Mouse (Mus musculus) layer of hippocampus, postnatal 25 days (tissue): ENCODE measurements around the gene Inka2. TPM values are rescaled to one million over a fixed set of nuclear protein-coding genes. Genes with fewer than 3 reads are reported as not detected.

ENCODE experiments used
- DNase-seq, 2 experiments: peaks; one replicate each; pipeline ENCODE4 v3.0.0; 2022; ENCODE audit warnings: mixed read lengths in 2 of 2, low spot score in 1 of 2; ENCODE audit errors: extremely low spot score in 1 of 2
- total RNA-seq, 2 experiments: library from RNA; stranded (reverse); gene quantifications; 2 replicates each; pipeline ENCODE4 v1.2.3; 2021

Gene Inka2
- total RNA-seq, 2 experiments from 2014 or later, result 61.9 to 72.7 TPM

DNA sequence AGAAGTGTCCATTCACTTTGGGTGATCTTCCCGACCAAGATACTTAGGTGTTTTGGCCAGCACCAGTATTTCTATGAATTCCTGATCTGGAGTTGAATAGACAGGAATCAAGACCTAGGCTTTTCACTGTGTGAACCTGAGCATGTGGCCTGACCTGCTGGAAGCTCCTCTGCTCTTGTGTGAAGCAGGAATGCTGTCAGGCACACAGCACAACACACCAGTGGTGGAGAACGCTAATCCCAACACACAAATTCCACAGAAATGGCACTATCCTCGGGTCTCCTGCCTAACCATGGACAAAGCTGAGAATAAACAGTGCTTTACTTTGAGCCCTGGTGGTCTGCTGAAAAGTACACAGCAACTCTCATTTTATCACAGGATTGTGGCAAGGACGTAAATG, 16.1 kb downstream of the Inka2 start:
- no peak for DNase-seq

DNA sequence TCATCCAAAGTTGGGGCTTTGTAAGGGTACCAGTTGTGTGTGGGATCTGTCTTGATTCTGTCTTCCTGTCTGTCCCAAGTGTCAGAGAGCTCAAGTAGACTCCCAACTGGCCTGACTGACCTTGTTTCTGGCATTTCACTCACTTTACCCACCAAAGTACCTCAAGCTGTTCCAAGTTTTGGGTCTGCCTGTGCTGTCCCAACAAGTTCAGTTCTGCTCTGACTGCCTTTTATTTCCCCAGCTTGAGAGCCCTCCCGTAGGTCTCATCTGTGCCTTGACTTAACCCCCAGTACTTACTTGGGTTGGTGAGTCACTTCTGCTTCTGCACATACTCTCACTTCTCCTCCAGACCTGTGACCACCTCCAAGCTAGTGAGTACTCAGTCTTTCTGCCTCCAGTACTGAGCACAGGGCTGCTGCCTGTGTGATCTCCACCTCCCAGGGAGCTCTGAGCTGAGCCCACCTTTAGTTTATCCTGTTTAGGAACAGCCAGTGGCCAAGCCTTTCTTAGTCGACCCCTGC, 17.3 kb downstream of the Inka2 start:
- DNase-seq, result no peak

DNA sequence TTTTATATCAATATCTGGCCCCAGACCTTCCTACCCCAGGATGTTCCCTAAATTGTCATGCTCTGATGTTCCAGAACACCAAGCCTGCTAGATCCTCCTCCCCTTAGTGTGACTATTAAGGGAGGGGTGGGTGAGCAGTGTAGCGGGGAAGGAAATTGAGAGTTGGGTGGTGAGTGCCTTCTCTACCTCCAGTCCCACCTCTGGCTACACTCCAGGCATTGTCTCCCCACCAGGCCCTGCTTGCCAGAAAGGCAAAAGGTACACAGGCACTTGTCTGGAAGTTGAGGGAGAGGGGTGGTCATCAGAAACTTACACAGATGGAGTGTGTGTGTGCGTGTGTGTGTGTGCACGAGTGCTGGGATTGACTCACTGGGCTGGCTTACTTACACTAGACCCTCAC, 18.1 kb downstream of the Inka2 start:
- DNase-seq, result no peak

DNA sequence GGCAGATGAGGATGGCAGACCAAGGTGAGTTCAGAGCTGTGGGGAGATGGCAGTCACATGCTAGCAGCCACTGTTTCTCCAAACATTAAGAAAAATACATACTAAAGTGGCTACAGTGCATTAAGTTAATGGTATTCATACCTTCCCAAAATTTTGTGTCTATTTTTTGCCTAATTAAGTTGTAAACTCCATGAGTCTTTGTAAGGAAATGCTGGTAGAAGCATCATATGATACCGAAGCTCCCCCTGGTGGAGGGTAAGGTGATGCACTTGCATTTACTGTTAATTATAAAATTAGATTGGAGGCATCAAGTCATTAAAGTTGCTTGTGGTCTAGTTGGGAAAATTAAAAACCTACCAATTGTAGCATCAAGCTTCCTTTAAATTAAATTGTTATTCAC, 21.6 kb downstream of the Inka2 start:
- peak; percentile 21 to 74 for DNase-seq

DNA sequence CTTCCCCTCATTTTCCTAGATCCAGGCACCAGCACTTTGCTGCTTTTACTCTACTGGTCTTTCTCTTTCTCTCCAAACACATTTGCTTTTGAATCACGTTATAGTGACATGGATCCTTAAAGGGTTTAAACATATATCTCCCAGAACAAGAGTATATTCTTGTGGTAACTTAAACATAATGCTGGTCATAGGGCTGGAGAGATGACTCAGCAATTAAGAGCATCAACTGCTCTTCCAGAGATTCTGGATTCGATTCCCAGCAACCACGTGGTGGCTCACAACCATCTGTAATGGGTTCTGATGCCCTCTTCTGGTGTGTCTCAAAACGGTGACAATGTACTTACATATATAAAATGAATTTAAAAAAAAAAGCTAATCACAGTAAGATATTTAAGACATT, 28.0 kb downstream of the Inka2 start:
- DNase-seq, result no peak

DNA sequence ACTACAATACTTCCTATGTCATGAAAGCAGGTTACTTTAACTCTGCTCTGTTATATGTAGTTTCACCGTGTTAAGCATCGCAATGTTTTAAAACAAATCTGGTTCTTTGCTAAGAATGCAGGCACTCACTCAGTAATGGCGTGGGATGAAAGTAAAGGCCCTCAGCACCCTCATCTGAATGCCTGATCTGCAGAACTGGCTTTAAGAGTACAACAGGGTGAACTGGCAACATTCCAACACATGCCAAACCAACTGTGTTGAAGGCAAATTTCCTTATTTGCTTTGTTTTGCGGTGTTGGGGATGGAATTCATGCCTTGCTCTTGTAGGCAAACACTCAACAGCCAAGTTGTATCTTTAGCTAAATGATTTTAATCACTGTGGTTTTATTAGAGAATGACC, 29.1 kb downstream of the Inka2 start:
- DNase-seq, result no peak

DNA sequence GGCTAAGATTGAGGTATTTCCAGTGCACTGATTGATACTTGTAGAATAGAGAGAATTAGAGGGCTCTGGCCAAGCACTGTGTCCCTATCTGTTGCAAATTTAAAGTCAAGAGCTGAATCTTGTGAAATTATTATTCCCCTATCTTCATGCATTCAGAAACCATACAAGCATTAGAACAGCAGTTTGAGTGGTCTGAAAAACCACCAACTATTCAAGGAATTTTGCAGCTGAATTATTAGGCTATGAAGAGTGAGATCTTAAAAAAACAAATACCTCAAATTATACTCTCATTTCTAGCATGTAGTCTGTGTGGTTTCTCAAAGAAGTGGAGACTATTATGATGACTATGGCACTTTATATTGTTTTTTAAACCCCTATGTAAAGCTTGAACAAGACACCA, 30.9 kb downstream of the Inka2 start:
- DNase-seq, result no peak

DNA sequence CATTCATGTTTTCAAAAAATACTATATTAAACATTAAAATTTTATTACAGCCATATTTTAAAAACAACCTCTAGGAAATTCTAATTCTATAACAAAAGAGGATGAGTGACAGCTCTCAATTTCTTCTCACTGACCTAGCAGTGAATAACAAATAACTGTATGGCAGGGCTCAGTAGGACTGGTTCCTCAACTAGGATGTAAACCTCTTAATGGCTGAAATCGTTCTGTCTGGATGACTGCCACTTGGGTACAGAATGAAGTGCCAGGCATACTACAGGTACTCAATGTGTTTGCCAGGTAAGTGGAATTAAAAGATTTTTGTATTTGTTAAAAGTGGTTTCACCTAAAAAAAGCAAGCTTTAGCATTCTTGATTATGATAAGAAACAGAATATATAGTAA, 31.7 kb downstream of the Inka2 start:
- no peak for DNase-seq

DNA sequence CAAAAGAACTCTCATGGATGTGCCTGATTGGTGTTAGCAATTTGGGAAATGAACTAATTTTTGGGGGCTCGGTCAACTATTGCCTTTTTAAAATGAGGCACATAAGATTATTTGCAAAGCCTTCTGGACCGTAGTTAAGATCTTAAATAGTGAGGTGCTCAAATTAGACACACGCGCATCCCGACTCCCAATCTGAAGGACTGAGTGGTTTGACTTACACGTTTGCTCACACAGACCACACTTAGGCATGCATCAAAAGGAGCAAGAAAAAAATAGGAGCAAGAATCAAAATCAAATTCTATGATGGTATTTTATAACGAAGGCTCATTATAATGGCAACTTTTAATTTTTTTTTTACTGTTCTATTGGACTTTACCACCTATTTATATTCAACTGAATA, 32.7 kb downstream of the Inka2 start:
- DNase-seq, result no peak

DNA sequence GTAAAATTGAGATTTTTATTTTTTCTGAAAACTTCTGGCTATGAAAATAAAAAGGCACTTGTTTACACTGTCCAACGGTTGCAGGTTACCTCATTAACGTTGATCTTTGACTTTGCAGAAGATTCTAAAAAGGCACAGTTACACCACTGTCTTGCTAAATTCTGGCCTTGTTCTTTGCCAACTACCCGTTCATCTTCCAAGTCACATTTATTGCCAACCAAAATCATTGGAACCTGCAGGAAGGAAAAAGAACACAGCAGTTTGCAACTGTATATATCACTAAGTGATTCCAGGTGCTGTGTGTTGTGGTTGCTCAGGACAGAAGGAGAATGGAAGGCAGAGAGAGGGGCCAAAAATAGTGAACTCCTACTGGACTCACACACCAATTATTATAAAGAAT, 33.3 kb downstream of the Inka2 start:
- no peak for DNase-seq

DNA sequence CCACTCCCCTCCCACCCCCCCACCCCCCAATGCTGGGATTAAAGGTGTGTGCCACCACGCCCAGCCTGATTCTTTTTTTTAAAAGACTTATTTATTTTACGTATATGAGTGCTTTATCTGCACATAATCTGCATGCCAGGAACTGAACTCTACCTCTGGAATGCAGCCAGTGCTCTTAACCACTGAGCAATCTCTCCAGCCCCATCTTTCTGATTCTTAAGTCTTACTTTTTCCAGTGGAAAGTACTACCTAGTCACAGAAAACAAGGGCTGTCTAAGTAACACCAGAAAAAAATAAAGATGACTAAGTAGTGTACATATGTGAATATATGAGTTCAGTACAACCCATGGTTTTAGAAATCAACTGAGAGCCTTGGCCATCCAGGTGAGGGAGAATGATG, 42.1 kb downstream of the Inka2 start:
- no peak for DNase-seq

DNA sequence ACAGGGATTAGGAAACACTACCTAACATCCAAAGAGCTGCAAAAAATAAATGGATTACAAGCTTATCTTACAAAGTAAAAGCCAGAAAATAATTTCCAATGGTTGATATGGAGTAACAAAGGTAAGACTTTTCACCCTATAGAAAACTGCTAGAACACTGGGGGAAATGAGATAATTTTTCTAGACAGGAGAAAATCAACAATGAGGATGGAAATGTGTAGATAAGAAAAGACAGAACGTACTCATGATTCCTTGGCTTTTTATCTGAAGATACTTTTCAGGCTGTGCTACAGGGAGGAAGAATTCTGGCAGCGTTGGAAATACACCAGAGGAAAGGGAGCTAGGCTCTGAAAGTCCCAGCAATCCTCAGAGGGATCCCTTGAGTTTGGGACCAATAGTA, 46.4 kb downstream of the Inka2 start:
- no peak for DNase-seq

DNA sequence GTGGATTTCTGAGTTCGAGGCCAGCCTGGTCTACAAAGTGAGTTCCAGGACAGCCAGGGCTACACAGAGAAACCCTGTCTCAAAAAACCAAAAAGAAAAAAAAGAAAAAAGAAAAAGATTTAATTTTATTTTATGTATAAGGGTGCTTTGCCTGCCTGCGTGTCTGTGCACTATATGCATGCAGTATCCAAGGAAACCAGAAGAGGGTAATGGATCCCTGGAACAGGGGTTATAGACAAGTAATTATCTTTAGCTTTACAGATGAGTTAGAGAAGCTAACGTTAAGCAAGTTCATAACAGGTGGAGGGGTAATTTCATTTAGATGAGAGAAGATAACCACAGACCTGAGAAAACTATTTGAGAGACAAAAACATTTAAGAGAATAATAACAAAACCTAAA, 49.8 kb downstream of the Inka2 start:
- DNase-seq, result no peak

DNA sequence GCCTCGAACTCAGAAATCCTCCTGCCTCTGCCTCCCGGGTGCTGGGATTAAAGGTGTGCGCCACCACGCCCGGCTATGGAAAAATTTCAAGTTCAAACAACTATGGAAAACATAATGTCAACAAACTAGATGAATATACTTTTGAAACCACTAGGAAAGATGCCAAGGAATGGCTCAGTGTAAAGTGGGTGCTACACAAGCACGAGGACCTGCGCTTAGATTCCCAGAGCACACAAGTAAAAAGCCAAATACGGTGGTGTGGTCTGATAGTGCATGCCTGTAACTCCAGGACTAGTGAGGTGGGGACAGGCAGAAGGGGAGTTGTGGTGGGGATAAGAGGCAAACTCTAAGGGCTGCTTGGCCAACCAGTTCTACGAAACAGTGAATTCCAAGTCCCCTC, 50.7 kb downstream of the Inka2 start:
- no peak for DNase-seq

DNA sequence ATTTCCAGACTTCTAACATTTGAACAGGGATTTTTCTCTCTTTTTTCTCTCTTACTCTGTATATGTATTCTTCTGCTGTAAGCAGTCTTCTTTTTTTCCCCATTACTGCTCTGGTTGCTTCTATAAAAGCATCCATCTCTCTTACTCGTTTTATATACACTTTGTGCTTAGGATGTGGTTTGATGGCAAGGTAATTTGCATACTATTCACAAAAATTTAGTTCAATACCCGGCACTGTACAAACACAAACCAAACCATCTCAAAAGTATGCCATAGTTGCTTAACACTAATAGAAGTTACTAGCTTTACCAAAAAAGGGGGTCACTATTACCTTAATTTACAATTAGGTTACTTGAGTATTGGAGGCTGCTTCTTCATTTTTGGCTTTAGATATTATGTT, 52.1 kb downstream of the Inka2 start:
- DNase-seq, result no peak

DNA sequence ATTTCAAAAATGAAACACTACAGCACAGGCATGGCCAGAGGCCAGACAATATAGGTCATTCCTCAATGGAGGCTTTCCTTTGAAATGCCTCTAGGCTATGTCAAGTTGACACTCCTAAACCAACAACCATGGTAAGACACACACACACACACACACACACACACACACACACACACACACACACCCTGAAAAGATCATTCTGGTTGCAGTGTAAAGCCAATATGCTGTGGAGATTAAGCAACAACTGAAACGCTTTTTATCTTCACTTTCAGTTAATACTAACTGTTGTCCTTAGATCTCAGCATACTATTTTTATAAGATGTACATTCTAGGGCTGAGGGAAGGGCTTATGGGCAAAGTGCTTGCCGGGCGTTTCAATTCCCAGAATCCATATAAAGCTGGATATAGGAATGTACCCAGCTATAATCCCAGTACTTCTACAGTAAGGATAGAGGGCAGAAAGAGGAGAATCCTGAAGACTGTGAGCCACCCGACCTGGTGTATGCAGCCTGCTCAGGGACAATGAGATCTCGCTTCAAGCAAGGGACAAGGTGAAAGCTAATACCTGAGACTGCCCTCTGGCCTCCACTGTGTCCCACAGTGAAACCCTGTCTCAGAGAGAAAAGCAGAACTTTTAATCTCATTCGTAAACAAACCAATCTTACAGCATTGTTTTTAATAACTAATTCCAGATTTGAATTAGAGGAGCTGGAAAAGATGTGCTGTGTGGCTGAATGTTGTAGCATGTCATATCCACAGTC, 53.1 kb downstream of the Inka2 start:
- no peak for DNase-seq

DNA sequence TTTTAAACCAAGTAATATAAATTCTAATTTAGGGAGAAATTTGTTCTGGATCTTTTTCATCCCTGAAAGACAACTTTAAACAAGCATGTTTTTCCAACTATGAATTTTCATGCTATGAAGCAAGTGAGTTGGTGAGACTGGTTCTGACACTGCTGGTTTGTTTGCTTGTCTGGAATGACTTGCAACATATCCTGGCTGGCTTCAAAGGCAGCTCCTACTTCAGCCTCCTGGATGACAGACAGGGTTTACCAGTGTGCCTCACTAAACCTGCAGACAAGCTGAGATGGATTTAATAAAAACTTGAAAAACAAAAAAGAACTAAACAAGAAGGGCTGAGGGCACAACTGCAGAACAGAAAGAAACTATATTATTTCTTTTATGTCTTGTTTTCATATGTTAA, 53.7 kb downstream of the Inka2 start:
- no peak for DNase-seq

DNA sequence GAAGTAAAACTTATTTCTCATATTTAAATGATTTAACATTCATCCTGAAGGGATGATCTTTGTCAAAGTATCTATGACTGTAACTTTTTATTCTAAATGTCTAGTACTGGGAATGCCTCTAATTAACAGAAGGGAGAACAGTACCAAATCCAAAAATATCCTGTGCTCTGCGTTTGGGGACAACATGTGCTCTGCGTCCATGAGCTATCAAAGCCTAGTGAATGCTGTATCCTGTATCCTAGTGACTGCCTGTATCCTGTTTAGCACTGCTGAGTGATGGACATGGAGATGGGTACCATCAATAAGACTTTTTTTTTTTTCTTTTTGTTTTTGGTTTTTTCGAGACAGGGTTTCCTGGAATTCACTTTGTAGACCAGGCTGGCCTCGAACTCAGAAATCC, 54.3 kb downstream of the Inka2 start:
- DNase-seq, result no peak

DNA sequence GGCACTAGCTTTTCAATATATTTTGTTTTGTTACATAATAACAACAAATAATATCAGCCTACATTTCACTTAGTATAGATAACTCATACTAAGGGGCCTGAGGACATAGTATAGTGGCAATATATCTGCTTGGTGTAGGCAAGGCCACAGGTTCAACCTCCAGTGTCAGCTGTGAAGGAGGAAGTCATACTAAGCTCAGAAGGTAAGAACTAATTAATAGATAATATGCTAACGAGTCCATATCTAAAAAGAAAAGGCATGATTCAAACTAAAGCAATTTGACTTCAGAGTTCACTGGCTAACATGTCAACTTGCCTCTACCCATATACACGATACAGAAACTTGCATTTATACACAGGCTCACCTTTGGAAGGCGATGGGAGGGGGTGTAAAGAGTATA, 55.7 kb downstream of the Inka2 start:
- no peak for DNase-seq

DNA sequence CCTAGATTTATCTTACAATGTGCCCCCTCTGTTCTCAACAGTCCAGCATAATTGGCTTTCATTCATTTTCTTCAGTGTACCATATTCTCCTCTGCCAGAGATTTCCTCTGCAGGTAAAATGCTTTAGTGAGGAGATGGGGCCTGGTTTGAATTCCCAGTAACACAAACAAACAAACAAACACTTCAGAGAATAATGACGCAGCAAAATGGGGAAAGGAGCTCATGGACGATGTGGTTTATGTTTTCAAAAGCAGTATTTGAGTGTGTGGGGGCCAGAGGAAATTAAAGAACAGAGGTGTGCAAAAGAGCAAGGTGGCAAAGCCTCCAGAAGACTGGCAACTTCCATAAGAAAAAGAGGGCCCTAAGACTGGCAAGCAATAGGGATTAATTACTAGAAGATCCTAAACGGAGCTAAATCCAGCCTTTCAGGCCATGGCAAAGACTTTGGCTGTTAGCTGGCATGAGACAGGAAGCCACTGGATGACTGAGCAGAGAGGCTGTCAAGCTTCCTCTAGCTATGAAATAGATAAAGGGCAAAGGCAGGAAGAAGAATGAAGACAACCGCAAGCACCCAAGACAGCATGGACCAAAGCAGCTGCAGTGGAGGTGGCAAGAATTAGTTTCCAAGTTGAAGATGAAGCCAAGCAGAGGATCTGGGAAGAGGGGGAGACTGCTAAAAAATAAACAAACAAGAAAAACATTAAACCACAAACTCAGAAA, 58.9 kb downstream of the Inka2 start:
- no peak for DNase-seq

DNA sequence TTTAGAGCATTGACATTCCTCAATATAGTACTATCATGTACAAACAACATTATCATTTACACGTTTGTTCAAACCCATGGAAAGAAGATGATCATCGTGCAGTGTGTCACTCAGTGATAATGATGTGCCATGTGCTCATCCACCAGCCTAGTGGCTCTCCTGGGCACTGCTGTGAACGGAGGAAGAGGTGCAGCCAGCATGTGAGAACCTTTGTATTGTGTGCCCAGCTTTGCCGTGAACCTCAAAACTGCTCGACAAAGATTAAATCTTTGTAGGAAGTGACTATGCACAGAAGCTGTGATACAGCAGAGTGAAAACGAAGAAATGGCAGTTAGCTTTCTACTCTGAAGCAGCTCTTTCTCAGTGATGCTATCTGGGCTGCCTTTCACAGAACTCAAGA, 64.1 kb downstream of the Inka2 start:
- DNase-seq, result no peak

DNA sequence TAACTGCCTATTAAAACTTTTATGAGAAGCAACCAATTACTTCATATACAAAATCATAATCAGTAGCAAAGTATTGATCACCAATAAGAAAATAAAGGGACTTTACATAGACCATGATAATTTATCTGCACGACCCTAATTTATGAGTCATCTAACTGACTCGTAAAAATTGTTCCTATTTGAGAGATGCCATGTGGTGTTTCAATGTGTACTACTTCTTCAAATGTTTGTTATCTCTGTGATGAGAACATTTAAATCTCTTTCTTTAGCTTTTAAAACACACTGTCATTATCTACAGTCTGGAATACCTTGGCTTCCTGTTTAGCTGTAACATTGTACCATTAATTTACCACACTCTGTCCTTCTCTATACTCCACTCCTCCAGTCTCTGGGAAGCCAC, 65.0 kb downstream of the Inka2 start:
- no peak for DNase-seq
